Mouse (Mus musculus) erythroblast, embryonic 14.5 days (primary cell): ENCODE measurements around the gene B830017H08Rik.

Experiments used
- GATA1 ChIP-seq: IDR thresholded peaks from 2 replicates; pipeline ENCODE4 v1.6.1; 2012; ENCODE audit warnings: low read length, inconsistent platforms, mixed read lengths
- TAL1 ChIP-seq: IDR thresholded peaks from 3 replicates; pipeline ENCODE4 v1.6.1; 2012; ENCODE audit warnings: low read length, inconsistent platforms, mixed read lengths

- no peak for TF ChIP-seq GATA1
- no peak for TF ChIP-seq TAL1
Measured at GRCm38 (mm10) chr16:17799584-17799983, 33.3 kb upstream of the B830017H08Rik start.
